Mouse (Mus musculus) activated CD4-positive, CD25-positive, alpha-beta regulatory T cell, adult 4 months (primary cell): Measurements from ENCODE around the gene Arhgap1. TPM values are rescaled to one million over a fixed set of nuclear protein-coding genes. Genes with fewer than 3 reads are reported as not detected.

Source experiments
- ATAC-seq: one replicate; pipeline ENCODE4 v1.8.0; 2017
- polyA plus RNA-seq, 2 experiments: library from polyadenylated mRNA; unstranded; fragments of 100-300 nt; shearing (Covaris generic); gene quantifications; one replicate each; pipeline ENCODE4 v1.2.1; 2017

The Arhgap1 gene
- polyA plus RNA-seq, 2 experiments from 2014 or later = 128 to 138 TPM

GRCm38 (mm10) chr2:91649152-91649551 is 508 bp upstream of the Arhgap1 start:
- no peak for ATAC-seq

GRCm38 (mm10) chr2:91650360-91650995 is 818 bp downstream of the Arhgap1 start:
- ATAC-seq = no peak

GRCm38 (mm10) chr2:91651458-91652258 is 2.0 kb downstream of the Arhgap1 start:
- ATAC-seq = no peak

- no peak for ATAC-seq
These were observed 3.2 kb downstream of the Arhgap1 start for GRCm38 (mm10) chr2:91652863-91653262.

- no peak for ATAC-seq
These were observed 5.7 kb downstream of the Arhgap1 start for GRCm38 (mm10) chr2:91655388-91655787.

GRCm38 (mm10) chr2:91655827-91656226 is 6.2 kb downstream of the Arhgap1 start:
- no peak for ATAC-seq

- no peak for ATAC-seq
These were observed 7.1 kb downstream of the Arhgap1 start for GRCm38 (mm10) chr2:91656774-91657173.

GRCm38 (mm10) chr2:91659657-91660056 is 10.0 kb downstream of the Arhgap1 start:
- no peak for ATAC-seq

- ATAC-seq = no peak
These were observed 11.3 kb downstream of the Arhgap1 start for GRCm38 (mm10) chr2:91660981-91661380.

GRCm38 (mm10) chr2:91664780-91665179 is 15.1 kb downstream of the Arhgap1 start:
- no peak for ATAC-seq

- no peak for ATAC-seq
These were observed 16.8 kb downstream of the Arhgap1 start for GRCm38 (mm10) chr2:91666386-91666910.

- no peak for ATAC-seq
These were observed 18.1 kb downstream of the Arhgap1 start for GRCm38 (mm10) chr2:91667747-91668146.

GRCm38 (mm10) chr2:91669326-91669725 is 19.7 kb downstream of the Arhgap1 start:
- ATAC-seq = no peak

GRCm38 (mm10) chr2:91670038-91670437 is 20.4 kb downstream of the Arhgap1 start:
- no peak for ATAC-seq

- ATAC-seq = no peak
These were observed 23.9 kb downstream of the Arhgap1 start for GRCm38 (mm10) chr2:91673587-91673986.

- ATAC-seq = no peak
These were observed 25.2 kb downstream of the Arhgap1 start for GRCm38 (mm10) chr2:91674895-91675294.

- ATAC-seq = no peak
These were observed 26.8 kb downstream of the Arhgap1 start for GRCm38 (mm10) chr2:91676420-91676819.

GRCm38 (mm10) chr2:91676961-91677360 is 27.3 kb downstream of the Arhgap1 start:
- no peak for ATAC-seq

GRCm38 (mm10) chr2:91682850-91683249 is 33.2 kb downstream of the Arhgap1 start:
- ATAC-seq = no peak

GRCm38 (mm10) chr2:91683919-91684318 is 34.3 kb downstream of the Arhgap1 start:
- no peak for ATAC-seq

- no peak for ATAC-seq
These were observed 39.8 kb downstream of the Arhgap1 start for GRCm38 (mm10) chr2:91689452-91689851.

- no peak for ATAC-seq
These were observed 46.0 kb downstream of the Arhgap1 start for GRCm38 (mm10) chr2:91695436-91696224.

- no peak for ATAC-seq
These were observed 46.5 kb downstream of the Arhgap1 start for GRCm38 (mm10) chr2:91696225-91696590.
